Mouse (Mus musculus): ENCODE results near the gene Hdac10.

The Hdac10 gene

DNA sequence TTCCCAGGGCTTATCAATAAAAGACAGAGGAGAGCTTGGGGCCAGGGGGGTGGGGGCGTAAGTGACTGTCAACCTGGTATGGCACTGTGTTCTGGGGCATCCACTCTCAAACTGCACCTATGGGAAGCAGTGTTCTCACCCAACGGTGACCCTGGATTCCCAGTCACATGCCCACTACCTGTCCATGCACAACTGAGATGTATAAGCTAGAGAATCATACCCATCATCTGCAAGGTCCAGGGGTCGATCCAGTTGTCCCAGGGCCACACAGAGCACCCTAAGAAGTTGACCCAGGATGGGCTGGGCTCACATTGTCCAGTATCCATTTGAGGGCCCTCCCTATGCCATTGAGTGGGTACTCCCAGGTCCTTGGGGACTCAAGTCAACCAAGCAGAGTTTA is 4.2 kb downstream of the Hdac10 start:
- no peak for DNase-seq (ENCODE audit: low read depth, low spot score)

DNA sequence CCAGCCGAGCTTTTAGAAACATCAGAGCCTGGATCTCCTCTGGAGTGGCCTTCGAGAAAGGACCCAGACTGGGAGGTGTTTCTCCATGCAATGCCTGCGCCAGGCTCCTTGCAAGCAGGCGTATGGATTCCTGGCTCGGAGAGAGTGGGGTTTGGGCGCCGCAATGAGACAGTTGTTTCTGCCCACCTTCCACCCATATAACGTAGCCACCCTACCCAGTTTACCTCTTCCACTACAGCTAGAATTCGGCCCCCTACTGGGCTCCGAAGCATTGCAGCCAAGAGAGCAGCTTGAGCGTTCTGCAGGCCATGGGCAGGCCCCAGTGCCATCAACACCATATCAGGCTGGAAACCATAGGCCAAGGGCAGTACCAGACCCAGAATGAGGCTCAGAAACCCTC is 4.9 kb downstream of the Hdac10 start:
- DNase-seq (ENCODE audit: low read depth, low spot score): no peak

GRCm38 (mm10) chr15:89122649-89123366 is 5.7 kb downstream of the Hdac10 start, which contains the start of gene Tubgcp6:
Tubgcp6 (minus strand) TSS chr15:89123112.
- DNase-seq (ENCODE audit: low read depth, low spot score): peak; percentile 80

DNA sequence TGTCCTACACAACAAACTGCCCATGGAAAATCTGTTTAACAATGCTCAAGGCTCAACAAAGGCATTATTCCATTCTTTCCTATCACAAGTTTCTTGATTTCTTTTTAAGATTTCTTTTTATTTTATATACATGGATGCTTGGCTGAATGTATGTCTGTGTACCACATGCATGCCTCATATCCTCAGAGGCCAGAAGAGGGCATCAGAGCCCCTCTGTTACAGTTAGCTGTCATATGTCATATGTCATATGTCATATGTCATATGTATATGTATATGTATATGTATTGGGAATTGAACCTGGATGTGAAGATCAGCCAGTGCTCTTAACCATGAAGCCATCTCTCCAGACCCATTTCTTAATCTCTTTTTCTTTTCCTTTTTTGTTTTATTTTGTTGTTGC is 10.5 kb downstream of the Hdac10 start:
- no peak for DNase-seq (ENCODE audit: low read depth, low spot score)

DNA sequence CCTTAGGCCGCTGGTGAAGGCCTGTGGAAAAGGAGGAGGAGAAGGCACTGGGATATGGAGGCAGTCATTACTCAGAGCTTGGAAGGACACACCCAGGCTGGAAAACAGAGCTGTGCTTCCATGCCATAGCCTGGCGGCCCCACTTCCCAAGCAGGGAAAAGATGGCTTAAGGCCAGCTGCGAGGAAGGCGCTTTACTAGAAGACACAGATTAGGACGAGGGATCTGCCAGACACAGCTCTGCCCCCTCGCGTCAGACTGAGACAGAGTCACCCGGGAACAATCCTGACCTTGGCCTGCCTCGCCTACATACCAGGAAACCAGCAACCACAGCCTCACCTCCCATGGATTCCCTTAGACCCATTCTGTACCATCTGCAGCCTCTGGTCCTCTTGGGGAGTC is 18.4 kb downstream of the Hdac10 start:
- no peak for DNase-seq (ENCODE audit: low read depth, low spot score)

- DNase-seq (ENCODE audit: low read depth, low spot score): no peak
These were observed 21.5 kb downstream of the Hdac10 start for GRCm38 (mm10) chr15:89106976-89107375.

DNA sequence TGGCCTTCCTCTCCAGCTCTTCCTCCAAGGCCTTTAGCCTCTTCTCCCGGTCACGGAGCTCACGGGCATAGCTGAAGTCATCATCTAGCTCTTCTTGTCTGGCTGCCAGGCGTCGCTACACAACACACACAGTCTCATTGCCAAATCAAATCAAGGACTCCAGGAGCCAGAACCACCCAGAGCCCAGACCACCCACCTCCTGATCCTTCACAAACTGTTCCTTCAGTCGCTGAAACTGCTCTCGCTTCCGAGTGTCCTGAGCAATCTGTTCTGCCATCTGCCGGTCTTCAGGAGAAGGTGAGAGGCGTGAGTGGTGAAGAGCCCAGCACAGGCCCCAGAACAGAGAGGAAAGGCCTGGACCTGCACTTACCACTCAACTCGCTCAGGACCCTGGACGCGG is 22.4 kb downstream of the Hdac10 start:
- no peak for DNase-seq (ENCODE audit: low read depth, low spot score)

GRCm38 (mm10) chr15:89104425-89104824 is 24.1 kb downstream of the Hdac10 start:
- no peak for DNase-seq (ENCODE audit: low read depth, low spot score)

- DNase-seq (ENCODE audit: low read depth, low spot score): no peak
These were observed 24.6 kb downstream of the Hdac10 start for GRCm38 (mm10) chr15:89103921-89104320.

DNA sequence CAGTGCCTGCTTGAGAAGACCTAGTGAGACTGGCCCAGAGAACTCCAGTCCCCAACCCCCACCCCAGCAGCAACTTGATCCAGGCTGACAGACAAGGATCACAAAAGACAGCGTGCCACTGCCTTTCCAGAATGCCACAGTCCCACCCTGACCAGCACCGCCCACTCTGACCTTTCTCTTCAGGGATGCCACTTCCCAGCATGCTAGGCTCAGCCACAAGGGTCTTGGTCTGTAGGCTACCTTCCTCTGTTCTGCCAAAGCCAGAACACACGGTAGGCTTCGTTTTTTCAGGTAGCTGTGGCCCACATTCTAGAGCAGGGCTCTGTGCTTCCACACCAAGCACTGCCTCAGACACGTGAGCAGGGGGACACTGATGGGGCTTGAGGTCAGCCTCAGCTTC is 25.9 kb downstream of the Hdac10 start:
- no peak for DNase-seq (ENCODE audit: low read depth, low spot score)

GRCm38 (mm10) chr15:89100823-89101222 is 27.7 kb downstream of the Hdac10 start:
- DNase-seq (ENCODE audit: low read depth, low spot score): no peak

DNA sequence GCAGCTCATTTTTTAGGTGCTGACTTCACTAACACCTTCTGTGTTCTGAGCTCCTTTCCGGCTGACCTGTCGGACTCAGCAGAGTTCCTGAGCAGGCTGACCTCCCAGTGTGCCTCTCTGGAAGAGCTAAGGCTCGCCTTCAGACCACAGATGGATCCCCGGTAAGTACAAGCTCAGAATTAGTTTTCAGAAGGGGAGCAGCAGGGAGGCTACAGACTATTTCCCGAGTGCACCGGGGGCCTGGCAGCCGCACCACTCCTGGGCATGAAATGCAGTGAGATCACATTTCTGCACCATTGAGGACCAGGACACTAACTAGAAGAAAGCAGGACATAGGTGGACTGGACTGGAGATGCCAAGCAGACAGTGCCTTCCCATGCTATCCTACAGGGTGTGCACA is 29.9 kb downstream of the Hdac10 start:
- no peak for DNase-seq (ENCODE audit: low read depth, low spot score)

DNA sequence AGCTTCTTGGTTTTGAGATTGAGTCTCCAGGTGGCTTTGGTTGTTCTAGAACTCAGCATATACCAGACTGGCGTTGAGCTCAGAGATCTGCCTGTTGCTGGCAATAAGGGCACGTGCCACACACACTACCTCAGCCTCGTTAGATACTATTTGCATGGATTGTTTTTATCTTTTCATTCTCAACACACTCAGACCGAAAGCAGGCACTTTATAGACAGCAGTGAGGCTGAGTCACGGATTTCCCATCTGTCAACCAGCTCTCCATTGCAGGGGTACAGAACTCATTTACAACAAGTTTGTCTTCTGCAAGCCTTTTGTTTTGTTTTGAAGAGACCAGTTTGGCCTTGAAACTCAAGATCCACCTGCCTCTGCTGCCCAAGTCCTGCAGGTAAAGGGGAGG is 31.1 kb downstream of the Hdac10 start:
- DNase-seq (ENCODE audit: low read depth, low spot score): no peak

GRCm38 (mm10) chr15:89092181-89092580 is 36.3 kb downstream of the Hdac10 start:
- DNase-seq (ENCODE audit: low read depth, low spot score): no peak

DNA sequence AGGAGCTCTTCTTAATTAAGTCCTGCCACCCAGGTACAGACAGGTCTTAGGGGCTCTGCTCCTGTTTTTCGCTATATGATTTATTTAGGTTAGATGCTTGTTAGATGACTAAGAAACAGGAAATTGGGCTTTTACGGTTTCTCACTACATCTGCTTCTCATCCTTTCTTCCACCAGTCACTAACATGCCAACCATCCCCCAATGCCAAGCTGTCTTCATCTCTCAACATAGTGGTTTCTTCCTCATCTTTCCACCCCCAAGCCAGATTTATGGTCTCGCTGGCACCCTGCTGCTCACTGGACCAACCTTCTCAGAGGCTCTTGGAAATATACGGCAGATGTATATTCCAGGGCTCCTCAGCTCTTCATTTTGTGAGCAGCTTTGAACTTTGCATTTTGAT is 37.8 kb downstream of the Hdac10 start:
- no peak for DNase-seq (ENCODE audit: low read depth, low spot score)

DNA sequence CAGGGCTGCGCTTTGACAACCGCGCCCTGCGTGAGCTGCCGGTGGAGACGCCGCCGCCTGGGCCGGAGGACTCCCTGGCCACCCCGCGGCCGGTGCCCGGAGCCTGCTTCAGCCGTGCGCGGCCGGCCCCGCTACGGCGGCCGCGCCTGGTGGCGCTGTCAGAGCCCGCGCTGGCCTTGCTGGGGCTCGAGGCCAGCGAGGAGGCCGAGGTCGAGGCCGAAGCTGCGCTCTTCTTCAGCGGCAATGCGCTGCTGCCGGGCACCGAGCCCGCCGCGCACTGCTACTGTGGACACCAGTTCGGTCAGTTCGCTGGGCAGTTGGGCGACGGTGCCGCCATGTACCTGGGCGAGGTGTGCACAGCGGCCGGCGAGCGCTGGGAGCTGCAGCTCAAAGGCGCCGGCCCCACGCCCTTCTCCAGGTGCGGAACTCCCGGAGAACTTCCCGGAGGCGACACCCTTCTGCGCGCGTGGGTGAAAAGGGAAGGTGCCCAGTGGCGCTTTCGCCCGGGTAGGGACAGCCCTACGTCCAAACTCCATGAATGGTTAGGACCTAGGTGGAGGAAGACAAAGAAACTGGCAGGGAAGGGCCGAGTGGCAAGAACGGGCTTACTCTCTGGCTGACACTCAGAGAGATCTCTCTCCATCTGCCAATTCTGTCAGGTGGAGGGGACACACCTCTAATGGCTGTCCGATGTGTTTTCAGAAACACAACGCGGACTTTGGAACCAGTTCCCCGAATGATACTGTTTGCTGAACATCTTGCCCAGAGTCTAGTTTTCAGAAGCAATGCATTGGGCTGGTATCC is 39.0 kb downstream of the Hdac10 start:
- DNase-seq (ENCODE audit: low read depth, low spot score): no peak

- no peak for DNase-seq (ENCODE audit: low read depth, low spot score)
These were observed 39.8 kb downstream of the Hdac10 start, which contains the start of gene Selenoo for GRCm38 (mm10) chr15:89088607-89089247. Selenoo (plus strand) TSS chr15:89089084.

DNA sequence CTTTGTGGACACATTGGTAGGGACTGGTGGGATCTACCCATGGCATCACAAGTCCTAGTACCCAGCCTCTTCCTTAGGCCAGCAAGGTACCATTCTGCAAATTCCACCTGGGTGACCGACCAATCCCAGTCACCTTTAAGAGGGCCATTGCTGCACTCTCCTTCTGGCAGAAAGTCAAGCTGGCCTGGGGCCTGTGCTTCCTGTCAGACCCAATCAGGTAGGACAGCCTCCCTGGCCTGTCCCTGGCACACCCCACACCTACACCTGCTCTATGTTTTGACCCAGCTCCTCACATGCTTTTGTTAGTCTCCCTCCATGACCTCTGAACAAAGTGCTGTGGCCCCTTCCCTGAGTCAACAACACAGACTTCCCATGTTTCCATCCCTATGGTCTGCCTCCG is 43.7 kb downstream of the Hdac10 start:
- DNase-seq (ENCODE audit: low read depth, low spot score): no peak

DNA sequence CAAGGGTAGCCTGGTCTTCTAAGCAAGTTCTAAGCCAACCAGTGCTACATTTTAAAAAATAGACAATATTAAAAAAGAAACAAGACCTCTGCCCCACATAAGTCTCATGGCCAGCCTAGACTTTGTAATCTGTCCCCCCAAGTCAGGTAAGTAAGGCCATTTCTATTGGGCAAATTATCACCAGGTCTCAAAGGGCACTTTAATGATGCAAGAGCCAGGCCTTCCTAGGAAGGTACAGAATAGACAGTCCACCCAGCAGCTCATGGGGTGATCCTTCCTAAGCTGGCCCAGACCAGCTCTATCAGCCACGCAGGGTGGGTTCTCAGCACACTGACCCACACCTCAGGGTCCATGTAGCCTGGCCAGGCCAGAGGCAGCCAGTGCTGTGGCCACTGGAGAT is 44.6 kb downstream of the Hdac10 start:
- no peak for DNase-seq (ENCODE audit: low read depth, low spot score)

- no peak for DNase-seq (ENCODE audit: low read depth, low spot score)
These were observed 50.2 kb downstream of the Hdac10 start for GRCm38 (mm10) chr15:89078208-89078836.

- DNase-seq (ENCODE audit: low read depth, low spot score): no peak
These were observed 52.3 kb downstream of the Hdac10 start for GRCm38 (mm10) chr15:89076156-89076731.

Measured in WW6 (cell line).